Mouse (Mus musculus) E14TG2a.4 (cell line): ENCODE results near the gene Pawr.

Source experiments
- CTCF ChIP-seq: conservative IDR thresholded peaks from 2 replicates; pipeline ENCODE4 v1.5.1; 2014; ENCODE audit warnings: low read length
- NANOG ChIP-seq: IDR thresholded peaks from 2 replicates; pipeline ENCODE4 v1.6.1; 2014; ENCODE audit warnings: borderline replicate concordance, low read length, mixed read lengths
- POU5F1 ChIP-seq: IDR thresholded peaks from 2 replicates; pipeline ENCODE4 v1.6.1; 2014; ENCODE audit warnings: low read length, borderline replicate concordance

- TF ChIP-seq CTCF (no peak), POU5F1 (no peak), NANOG (no peak)
These were observed 7.2 kb downstream of the Pawr start for GRCm38 (mm10) chr10:108339118-108339517.
